Mouse (Mus musculus) megakaryocyte, adult 5-6 weeks (primary cell): Measurements from ENCODE around the gene Bola1. TPM values are rescaled to one million over a fixed set of nuclear protein-coding genes. Genes with fewer than 3 reads are reported as not detected.
A peak's percentile ranks its signal among the peaks of the same experiment; 100 is the strongest.
"Not testable (repeated sequence)": the region's sequence is repeated elsewhere in the genome, so short reads cannot be mapped to it uniquely, and the experiment has no call there.

Experiments used
- ATAC-seq: 2 replicates; pipeline ENCODE4 v1.8.0; 2016; ENCODE audit warnings: mild to moderate bottlenecking, inconsistent platforms; ENCODE audit not compliant: poor library complexity, severe bottlenecking
- total RNA-seq, 2 experiments: library from RNA; stranded (forward) in 1 of 2; stranded (reverse) in 1 of 2; fragments of 153-499, 151-499 nt in 1 of 2; fragments of 221-1000, 200-1000 nt in 1 of 2; gene quantifications; 2 replicates each; pipeline versions ENCODE4 v1.2.3 to v1.2.4; 2015 to 2017

The Bola1 gene
- total RNA-seq, 2 experiments from 2014 or later, result 9.9 to 11.9 TPM

DNA sequence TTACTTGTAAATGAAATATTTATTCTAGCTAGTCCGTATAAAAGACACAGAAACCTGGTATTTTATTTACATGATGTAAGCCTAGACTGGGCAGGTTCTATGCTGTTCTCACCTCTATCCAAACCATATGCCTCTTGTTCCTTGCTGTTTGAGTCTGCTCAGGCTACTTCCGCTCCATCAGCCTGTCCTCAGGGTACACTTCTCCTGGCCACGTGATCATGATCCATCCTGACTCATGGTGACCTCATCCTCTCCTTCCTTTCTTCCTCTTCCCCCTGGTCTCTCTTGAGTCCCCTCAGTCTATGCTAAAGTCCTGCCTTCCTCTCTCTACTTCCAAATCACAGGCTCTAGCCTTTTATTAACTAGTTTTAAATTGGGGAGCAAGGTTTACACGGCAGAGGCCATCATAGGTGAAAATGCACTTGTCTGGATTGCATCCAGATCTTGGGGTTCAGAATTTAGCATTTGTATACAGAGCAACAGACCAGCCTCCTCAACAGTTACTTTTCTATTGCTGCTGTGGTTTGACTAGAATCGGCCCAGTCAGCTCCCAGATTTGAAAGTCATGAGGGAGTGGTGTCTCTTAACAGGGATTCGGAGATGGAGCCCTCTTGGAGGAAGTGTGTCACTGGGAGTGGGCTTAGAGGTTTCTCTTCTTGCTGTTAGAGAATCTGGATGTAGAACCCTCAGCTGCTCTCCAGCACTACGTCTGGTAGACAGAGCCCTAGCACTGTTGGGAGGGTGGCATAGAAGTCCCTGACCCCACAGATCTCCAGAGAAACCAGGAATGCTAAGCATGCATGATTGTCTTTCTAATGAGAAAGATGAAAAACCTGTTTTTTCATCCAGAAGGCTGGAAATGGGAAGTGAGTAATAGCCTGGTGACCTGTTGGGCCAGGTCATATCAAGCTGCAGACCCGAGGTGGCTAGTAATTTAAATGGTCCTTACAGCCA lies 7.5 kb upstream of the Bola1 start:
- peak; percentile 73 for ATAC-seq

DNA sequence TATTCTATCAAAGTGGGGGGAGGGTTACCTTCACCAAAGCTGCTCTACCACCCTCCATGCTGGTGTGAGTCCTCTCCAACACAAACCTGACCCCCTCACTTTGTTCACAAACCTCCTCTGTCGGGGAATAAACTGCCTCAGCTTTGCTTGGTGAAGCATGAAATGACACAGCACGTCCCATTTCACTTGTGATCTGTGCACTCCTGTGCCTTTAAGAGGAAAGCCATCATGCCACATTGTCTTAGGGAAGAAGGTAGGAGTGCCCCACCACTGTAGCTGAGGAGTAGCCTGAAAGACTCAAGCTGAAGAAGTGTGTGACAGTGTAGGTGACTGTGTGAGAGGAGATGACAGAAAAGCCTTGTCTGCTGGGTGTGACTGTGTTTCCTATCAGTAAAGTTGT lies 5.9 kb upstream of the Bola1 start:
- ATAC-seq, result no peak

DNA sequence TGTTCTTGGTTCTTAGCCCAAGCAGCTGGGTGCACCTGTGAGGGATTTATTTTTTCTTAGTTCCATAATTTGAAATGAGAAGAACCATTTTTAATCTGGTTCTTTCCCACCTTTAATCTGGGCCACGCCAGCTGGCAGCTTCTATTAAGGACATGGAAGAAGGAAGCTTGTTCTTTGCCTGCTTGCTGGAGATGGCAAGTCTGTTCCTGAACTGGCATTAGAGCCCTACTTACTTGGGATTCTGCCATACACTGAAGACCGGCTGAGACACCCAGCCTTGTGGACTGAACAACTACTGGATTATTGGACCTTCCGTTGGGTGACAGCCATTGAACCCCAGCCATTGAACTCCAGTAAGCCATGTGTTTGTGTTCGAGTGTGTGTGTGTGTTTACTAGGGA lies 3.3 kb upstream of the Bola1 start:
- ATAC-seq, result no peak

DNA sequence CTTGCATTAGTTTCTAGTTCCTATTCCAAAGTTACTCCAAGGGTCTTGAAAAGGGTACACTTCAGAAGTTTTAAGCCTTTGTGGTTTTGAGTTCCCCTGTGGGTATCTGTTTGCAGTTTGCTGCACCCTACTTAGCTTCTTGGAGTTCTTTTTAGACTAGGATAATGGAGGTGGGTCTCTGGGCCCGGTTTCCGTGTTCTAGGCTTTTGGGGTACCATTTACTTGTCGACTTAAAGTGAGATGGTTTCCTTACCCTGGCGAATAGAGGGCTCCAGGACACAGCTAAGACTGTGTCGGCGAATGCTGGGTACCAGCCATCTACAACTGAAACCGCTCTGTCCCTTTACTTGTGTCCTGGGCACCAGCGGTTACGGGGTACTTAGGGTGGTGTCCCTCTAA lies 2.1 kb upstream of the Bola1 start:
- ATAC-seq, result no peak

DNA sequence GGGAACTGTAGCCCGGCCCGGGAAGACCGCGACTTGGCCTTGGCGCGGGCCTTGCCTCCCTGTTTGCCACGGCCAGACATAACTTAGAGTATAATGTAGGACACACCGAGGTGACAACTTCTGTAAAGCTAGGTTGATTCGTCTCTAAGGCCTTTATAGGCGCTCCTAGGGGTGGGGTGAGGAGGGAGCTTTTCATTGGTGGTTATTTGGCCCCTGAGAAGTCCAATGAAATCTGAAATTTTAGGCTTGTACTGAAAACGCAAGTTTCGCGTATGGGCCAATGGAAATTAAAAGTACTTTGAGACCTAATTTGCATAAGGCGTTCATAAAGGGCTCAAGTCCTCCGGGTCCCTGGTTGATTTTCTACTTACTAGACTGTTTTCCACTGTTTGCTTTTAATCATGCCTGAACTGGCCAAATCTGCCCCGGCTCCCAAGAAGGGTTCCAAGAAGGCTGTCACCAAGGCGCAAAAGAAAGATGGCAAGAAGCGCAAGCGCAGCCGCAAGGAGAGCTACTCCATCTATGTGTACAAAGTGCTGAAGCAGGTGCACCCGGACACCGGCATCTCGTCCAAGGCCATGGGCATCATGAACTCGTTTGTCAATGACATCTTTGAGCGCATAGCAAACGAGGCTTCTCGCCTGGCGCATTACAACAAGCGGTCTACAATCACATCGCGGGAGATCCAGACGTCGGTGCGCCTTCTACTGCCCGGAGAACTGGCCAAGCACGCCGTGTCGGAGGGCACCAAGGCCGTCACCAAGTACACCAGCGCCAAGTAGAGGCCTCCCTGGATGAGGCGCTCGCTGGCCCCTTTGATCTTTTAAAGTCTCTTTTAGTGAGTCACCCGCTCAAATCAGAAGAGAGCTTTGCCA lies 1.5 kb upstream of the Bola1 start, which contains the start of the genes Hist2h2ac and Hist2h2be:
Hist2h2ac (minus strand) TSS at position 116 of the 875 bp plus-strand sequence.
Hist2h2be (plus strand) TSS at position 355 of the 875 bp plus-strand sequence.
- ATAC-seq, result peak; percentile 76

DNA sequence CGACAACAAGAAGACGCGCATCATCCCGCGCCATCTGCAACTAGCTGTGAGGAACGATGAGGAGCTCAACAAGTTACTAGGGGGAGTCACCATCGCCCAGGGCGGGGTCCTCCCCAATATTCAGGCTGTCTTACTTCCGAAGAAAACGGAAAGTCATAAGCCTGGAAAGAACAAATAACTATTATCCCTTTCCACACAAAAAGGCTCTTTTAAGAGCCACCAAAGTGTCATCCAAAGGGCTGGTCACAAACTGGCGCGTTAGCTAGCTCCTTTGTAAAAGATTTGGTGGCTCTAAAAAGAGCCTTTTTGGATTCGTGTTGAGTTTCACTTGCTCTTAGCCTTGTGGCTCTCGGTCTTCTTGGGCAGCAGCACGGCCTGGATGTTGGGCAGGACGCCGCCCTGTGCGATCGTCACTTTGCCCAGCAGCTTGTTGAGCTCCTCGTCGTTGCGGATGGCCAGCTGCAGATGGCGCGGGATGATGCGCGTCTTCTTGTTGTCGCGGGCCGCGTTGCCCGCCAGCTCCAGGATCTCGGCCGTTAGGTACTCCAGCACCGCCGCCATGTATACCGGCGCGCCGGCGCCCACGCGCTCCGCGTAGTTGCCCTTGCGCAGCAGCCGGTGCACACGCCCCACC lies 739 bp upstream of the Bola1 start:
- 0 out of 2 replicates have a peak, but pooled peaks have one; percentile 1 for ATAC-seq

DNA sequence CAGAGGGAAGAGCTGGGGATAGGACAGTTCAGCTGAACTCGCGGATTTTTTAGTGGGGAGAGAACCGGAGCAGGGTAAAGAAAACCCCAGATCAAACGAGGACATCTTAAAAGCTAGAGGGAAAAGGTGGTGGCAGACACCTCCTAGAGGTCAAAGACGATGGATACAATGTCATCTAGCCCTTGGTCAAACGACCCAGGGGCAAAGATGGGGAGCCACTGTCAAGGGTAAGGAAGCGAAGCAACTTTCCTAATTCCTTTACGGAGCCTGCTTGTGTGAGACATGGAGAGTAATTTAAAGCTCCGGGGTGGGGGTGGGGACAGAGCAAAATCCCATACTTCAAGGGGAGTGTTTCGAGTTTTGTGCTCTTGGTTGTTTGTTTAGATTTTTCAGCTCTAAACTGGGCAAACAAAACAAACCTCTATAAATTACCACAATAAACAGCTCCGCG lies 293 bp downstream of the Bola1 start:
- peak; percentile 16; the same call in 1 of the 2 replicates for ATAC-seq

DNA sequence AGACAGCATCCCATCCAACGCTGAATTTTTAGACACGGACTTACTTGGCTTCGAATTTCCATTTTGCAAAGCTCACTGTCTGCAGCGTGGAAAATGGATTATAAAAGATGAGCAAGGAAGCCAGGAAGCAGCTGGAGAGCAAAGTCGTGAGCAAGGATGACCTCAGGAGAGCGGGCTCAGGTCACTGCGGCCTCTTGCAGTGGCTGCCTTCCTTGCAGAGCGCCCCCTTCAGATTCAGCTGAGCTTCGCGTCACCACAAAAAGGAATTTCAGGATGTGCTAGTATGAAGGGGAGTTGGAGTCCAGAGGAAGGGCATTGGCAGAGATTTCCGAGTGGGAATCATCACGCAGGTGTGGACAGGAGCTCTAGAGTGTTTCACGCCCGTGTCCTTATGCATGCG lies 10.3 kb downstream of the Bola1 start:
- ATAC-seq, result no peak

DNA sequence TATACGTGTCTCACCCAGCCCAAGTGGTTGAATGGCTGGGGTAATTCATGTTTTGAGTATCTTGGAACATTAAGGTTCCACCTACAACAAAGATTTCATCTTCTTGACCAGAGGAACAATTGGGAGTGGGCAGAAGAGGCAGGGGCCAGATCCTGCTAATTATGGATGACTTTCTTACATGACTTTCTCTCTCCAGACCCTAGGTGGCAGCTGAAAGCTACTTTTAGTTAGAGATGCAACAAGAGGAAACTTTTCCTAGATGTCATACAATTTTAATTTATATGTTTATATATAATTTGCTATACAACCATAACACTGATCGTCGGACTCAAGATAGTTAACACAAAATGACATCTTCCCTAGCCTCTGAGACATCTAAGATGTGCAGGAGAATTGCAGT lies 11.7 kb downstream of the Bola1 start:
- ATAC-seq, result no peak

DNA sequence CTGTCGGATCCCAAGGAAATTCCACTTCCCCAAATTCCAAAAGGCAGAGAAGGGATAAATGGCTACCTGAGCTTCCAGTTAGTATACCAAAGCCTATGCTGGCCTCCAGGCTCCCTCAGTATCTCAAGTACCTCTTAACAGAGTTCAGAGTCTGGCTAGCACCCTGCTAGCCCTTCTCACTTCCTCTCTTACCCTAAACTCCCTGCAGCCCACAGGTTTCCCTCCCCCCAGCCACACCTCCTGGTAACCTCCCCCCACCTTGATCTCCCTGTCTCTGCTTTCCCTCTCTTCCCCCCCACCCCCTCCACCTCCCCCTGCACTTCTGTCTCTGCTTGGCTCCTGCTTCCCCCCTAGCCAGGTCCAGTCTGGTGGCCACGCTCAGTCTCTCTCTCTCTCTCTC lies 19.8 kb downstream of the Bola1 start:
- no peak for ATAC-seq

DNA sequence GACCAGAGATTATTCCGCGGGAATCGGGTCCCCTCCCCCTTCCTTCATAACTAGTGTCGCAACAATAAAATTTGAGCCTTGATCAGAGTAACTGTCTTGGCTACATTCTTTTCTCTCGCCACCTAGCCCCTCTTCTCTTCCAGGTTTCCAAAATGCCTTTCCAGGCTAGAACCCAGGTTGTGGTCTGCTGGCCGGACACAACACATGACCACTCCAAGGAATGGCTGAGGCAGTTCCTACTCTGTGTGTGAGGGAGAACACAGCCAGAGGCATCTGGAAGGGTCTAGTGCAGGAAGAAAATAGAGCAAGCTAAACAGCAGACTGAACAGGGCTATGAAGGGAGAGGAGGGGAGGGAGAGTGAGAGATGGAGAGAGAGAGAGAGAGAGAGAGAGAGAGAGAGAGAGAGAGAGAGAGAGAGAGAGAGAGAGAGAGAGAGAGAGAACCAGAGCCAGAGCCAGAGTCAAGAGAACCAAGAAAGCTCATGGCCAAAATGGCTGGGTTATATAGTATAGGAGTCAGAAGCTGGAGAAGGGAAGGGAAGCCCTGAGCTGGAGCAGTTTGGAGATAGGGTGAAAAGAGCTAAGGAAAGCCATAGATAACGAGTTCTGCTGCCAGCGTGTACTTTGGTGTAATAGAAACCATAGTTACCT lies 20.8 kb downstream of the Bola1 start:
- ATAC-seq, result not testable (repeated sequence)

DNA sequence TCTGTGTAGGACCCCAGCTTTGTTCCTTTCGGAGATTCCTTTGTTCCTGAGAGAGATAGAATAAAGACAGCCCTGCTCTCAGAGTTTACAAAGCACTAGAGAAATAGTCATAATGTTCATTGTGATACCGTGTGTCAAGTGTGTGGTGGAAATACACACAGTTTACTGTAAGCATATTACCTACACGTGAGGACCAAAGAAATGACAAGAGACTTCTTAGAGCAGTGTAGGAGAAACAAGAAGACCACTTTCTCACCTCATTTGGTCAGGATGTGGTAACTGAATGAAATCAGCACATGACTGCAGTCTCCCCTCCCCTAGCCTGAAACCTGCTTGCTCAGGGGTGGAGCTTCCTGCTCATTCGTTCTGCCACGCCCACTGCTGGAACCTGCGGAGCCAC lies 21.3 kb downstream of the Bola1 start:
- peak; percentile 32; the same call in 1 of the 2 replicates for ATAC-seq

DNA sequence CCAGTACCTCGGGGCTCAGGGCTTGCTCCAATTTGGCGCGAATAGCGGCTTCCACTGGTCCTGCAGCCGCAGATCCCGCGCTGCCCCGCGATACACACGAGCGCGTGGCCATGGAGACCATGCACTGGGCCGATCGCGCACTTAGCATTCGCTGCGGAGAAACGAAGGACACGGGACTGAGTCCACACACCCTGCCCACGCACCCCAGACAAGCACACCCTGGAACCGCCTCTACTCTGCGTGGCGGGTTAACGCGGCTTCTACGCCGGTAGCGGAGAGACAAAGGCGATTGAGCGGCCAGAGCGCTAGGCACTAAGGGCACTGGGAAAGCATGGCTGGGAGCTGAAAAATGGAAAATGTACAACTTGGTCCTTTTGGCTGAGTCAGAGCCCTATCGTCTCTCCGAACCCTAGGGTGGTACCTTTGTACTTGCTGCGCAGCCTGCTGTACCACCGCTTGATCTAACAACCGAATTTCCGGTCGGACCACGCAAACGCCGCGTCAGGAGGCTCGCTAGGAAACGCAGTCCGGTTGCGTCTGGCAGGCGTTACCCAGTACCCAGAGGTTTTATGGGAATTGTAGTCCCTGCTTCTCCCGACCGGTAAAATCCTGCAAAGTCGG lies 22.3 kb downstream of the Bola1 start:
- peak; percentile 87 for ATAC-seq

DNA sequence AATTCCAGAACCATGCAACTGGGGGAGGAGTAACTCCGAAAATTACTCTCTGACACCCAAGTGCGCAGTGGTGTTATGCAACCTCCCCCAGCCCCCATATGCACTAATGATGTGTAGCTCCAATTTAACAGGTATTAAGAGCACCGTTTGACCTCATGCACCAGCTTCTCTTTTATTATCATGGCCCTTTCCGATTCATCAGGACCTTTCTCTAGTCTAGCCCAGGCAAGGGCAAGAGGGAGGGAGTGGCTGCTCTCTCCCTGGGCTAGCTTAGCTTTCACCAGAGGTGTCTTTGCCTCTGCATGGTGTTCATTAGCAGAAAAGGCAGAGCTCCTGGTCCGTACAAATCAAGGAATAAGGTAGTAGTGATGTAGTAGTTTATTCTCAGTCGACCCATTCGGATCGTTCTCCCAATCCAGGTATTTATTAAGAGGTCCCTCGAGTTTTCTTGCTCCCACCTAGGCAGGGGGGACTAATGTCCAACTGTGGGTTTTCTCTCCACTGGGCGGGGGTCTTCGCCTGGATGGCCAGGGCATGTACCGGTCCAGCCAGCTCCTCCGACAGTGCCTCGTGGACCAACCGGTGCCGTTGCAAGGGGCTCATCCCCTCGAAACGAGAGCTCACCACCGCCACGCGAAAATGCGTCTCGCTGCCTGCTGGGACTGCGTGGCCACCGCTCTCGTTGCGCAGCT lies 22.9 kb downstream of the Bola1 start:
- ATAC-seq, result no peak

DNA sequence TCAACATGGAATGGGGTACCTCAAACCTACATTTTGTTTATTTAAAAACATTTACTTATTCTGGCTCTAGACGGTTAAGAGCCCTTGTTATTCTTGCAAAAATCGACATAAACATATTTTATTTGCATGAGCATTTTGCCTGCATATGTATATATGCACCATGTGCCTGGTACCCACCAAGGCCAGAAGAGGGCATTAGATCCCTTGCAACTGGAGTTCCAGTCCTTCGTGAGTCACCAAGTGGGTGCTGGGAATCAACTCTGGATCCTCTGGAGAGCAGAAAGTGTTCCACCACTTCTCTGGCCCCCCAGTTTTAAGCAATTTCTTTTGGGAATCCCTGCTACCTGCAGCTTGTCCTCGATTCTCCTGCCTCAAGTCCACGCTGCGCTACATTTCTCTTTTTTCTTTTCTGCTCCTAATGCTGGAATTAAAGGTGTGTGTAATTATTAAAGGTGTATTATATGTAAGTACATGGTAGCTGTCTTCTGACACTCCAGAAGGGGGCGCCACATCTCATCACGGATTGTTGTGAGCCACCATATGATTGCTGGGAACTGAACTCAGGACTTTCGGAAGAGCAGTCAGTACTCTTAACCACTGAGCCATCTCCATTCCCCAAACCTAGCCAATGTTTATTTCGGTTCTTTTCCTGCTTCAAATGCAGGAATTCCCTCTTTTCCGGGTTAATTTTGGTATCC lies 23.7 kb downstream of the Bola1 start:
- no peak for ATAC-seq

DNA sequence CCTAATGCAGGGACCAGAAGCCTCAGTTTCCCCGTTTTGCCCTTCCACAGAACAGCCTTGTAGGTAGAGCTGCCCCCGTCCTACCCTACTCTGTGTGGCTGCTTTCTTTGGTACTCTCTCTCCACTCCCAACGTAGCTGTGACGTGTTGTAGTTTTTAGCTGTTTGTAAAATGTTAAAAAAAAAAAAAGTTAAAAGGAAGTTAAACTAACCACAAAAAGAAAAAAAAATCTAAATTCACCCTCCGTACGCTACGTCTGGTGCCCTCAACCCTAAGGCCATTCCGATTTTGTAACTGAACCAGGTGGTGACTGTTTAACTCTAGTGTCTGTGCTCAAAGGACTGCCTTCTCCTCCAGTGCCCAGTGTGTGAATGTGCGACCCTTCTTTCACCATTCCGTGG lies 24.5 kb downstream of the Bola1 start:
- ATAC-seq, result no peak

DNA sequence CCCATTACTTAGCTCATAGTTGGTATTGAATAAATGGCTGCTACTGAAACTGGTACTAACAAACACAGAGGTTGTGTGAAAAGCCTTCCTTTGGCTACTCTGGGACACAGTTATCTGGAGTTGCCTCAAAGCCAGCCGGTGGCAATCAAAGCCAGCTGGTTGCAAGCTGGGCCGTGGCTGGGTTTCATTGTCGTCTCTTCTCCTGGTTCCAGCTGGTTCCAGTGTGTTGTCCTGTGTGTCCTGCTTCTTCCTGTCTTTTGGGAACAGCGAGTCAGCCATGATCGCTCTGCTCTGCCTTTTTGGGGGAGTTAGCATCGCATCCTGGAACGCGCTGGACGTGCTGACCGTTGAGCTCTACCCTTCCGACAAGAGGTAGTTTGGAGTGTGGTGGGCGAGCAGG lies 26.5 kb downstream of the Bola1 start:
- ATAC-seq, result no peak

DNA sequence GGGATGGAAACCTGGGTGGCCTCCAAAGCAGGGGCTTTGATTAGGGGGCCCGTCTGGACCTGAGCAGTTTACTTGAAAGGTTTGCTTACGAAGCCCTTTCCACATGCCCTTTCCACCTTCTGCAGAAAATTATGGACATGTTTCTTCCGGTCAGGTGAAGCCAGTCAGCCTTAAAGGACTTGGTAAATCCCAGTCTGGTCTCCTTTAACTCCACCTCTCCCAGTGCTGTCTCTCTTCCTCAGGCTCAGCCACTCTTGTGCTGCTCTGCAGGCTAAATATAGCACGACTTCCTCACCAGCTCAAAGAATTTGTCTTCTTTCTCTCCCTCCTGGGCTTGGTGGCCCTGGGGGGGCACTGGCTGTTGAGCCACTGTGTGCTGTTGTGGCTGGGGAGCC lies 37.1 kb downstream of the Bola1 start:
- no peak for ATAC-seq
